Mouse (Mus musculus) cortical plate, adult 2 months (tissue): ENCODE data around the gene Echs1.

ENCODE experiments used
- CTCF ChIP-seq: fragments of 200-500 bp; IDR thresholded peaks from 2 replicates; pipeline ENCODE4 v1.5.1; 2011; ENCODE audit warnings: mild to moderate bottlenecking, control low read depth, low read length; ENCODE audit not compliant: insufficient read depth; ENCODE audit errors: extremely low read depth
- POLR2A ChIP-seq: fragments of 200-500 bp; IDR thresholded peaks from 2 replicates; pipeline ENCODE4 v1.6.1; 2011; ENCODE audit warnings: mild to moderate bottlenecking, low read length, control low read depth; ENCODE audit not compliant: insufficient read depth; ENCODE audit errors: extremely low read depth

DNA sequence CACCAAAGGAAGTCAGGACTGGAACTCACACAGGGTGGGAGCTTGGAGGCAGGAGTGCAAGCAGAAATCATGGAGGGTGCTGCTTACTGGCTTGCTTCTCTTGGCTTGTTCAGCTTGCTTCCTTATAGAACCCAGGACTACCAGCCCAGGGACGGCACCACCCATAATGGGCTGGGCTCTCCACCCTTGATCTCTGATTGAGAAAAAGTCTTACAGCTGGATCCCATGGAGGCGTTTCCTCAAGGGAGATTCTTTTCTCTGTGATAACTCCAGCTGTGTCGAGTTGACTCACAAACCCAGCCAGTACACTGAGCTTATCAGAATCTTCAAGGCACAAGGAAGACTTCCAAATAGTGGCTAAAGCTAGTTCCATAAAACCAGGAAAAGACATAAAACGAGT lies 6.5 kb upstream of the Echs1 start:
- TF ChIP-seq CTCF: no peak
- no peak for TF ChIP-seq POLR2A
